Mouse (Mus musculus) lung, postnatal 36 days (tissue): ENCODE measurements around the gene Slc12a6.
"Not testable (repeated sequence)": the region's sequence is repeated elsewhere in the genome, so short reads cannot be mapped to it uniquely, and the experiment has no call there.

Experiments used
- DNase-seq: peaks from one replicate; pipeline ENCODE4 v3.0.0; 2022; ENCODE audit warnings: mixed read lengths

Slc12a6 gene

DNA sequence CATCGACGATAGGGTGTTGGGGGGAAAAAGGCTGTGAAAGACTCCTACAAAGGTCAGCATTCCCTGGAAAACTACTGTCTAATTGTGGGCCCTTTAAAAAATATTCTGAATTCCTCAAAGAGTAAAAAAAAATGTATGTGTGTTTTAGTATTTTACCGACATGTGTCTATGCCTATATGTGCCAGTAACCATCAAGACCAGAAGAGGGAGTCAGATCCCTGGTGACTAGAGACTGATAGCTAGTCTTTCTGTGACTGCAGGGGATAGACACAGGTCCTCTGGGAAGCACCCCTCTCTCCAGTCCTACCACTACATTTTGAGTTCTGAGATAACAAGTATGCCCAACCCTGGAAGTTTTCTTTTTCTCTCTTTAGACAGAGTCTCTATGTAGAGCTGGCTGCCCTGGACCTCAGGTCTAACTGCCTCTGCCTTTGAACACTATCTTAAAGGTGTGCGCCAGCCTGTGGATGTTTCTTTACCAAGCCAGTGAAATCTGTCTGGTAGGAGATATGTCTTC is 2.8 kb upstream of the Slc12a6 start:
- DNase-seq: peak; percentile 40

DNA sequence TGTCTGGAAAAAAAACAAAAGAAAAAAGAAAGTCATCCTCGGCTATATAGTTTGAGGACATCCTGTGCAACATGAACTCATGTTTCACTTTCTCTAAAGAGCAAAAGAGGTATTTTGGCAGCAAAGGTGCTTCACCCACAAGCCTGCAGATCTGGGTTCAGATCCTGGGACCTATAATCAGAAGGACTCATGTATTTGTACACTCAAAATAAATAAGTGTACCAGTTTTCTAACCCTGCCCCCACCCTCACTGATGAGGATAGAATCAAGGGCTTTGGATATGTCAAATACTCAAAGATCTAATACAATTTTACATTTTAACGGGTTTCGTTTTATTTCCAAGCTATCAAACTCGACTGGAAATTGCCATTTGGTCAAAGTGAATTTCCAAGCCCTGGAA is 1.3 kb upstream of the Slc12a6 start:
- no peak for DNase-seq

DNA sequence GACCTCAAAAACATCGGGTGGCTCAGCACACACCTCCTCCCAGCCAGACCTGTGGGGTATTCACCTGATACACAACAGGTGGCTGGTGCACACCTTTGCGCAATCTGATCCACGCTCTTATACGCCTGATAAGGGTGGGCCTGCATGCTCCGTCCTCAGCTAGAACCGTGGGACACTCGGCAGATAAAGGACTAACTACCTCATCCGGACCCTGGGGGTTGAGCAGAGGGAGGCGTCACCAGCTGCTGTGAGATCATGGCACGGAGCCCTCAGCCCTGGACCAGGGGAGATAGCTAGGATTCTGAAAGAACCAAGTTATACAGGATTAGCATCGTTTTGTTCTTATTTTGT is 592 bp downstream of the Slc12a6 start, which contains the start of gene Gm21985:
Gene Gm21985 (plus strand): TSS at position 73 of the 351 bp plus-strand sequence.
- DNase-seq: peak; percentile 65

DNA sequence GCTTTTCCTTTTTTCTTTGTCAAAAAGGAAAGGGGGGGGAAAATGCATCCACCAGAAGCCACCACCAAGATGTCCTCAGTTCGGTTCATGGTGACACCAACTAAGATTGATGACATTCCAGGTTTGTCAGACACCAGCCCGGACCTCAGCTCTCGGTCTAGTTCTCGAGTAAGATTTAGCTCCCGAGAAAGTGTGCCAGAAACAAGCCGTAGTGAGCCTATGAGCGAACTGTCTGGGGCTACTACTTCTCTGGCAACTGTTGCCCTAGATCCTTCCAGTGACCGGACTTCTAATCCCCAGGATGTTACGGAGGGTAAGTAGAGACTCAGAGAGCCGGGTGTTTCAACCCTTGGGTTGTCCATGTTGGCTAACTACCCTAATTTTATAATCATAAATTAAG is 1.2 kb downstream of the Slc12a6 start:
- peak; percentile 19 for DNase-seq

DNA sequence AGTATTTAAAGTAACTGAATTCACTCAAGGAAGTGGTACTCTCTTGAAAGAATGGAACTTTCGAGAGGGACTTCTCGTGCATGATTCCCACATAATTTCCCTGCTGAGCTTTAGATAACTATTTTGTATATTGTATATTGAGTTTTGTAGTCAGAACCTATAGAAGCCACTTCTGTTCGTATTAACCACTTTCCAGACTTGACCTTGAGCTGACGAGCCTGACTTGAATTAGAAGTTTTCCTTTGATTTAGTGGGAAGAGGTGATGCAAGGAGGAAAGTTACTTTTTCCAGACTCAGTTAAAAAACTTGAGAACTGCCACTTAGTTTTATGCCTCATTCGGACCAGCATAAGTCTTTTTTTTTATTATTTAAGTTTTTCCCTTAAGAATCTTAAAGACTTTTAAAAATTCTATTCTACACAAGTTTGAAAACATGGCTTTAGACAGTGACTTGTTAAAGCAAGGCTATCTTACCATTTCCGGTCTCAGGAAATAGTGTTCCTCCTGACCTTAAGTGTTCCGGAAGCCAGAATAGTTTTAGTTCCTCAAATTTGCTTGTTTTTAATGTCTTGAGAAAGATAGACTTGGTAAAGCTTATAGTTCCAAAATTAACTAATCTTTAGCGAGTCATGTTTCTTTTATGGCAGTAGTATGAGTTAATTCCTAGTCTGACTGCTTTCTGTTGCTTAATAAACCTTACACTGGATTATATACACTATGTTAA is 2.1 kb downstream of the Slc12a6 start:
- DNase-seq: peak; percentile 28

DNA sequence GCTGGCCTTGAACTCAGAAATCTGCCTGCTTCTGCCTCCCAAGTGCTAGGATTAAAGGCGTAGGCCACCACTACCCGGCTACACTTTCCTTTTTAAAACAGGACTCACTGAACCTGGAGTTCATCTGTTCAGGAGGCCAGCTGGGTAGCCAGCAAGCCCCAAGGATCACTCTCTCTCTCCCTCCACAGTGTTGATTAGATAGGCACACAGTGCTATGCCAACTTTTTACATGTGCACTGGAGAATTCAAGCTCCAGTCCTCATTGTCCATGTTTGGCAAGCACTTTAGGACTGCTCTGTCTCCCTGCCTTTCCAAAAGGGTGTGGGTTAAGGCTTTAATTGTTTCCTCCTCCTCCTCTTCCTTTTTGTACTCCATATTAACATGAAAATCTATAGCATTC is 4.4 kb downstream of the Slc12a6 start:
- peak; percentile 14 for DNase-seq

DNA sequence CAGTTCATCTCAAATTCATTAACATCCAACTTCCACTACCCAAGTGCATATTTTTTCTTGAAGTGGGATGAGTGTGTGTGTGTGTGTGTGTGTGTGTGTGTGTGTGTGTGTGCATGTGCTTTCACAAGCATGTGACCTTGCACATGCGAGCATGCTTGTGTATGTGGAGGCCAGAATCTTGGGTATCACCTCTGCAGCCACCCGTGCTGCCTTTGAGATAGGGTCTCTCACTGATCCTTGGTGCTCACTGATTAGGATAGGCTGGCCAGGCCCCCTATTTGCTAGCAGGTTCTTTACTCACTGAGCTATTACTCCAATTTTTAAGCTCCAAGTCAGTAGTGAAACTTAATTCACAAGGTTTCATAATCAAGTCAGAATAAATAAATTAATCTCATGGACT is 7.3 kb downstream of the Slc12a6 start:
- no peak for DNase-seq

DNA sequence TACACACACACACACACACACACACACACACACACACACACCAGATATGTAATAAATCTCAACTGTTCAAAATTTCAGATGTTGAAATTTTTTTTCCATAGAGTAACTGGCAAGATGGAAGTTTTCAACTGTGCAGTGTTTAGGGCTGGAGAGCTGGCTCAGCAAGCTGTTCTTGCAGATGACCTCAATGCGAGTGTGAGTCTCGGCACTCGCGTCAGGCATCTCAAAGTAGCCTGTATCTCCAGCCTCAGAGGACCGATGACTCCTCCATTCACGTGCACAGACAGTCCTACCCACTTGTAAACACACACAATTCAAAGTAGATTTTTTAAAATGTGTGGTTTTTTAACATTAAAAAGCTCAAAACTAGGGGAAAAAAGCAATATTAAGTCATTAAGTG is 7.8 kb downstream of the Slc12a6 start:
- DNase-seq: no peak

DNA sequence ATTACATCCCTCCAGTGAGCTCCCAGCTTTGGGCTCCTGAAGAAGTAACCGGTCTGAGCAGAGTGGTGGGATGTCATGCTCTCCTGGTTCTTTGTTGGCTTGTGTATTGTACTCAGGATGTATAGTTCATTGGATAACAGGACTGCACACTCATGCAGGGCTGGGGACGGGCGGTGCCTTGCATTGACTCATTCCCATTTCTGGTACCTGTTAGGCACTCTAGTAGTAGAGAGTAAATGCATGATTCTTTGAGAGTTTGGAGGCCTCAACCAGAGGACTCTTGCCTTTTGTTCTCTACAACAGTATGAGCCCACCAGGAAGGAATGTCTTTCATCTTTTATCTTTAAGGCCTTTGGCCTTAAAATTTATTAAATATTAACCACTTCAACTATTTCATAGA is 11.2 kb downstream of the Slc12a6 start:
- DNase-seq: no peak

DNA sequence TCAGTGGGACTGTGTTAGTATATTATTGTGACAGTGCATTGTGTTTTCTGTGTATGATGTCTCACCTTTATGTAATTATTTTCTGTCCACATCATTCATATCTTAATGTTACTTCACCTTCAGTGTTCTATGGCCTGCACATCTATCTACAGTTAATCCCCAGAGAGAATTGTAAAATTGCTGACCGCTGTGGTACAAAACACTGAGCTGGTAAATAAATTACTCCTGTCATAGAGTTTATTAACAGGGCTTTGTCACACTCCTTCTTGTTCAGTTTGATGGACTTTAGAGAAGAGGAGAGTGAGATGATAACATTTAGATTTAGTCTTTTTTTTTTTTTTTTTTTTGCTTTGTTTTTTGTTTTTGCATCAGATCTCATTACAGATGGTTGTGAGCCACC is 17.2 kb downstream of the Slc12a6 start:
- DNase-seq: no peak

DNA sequence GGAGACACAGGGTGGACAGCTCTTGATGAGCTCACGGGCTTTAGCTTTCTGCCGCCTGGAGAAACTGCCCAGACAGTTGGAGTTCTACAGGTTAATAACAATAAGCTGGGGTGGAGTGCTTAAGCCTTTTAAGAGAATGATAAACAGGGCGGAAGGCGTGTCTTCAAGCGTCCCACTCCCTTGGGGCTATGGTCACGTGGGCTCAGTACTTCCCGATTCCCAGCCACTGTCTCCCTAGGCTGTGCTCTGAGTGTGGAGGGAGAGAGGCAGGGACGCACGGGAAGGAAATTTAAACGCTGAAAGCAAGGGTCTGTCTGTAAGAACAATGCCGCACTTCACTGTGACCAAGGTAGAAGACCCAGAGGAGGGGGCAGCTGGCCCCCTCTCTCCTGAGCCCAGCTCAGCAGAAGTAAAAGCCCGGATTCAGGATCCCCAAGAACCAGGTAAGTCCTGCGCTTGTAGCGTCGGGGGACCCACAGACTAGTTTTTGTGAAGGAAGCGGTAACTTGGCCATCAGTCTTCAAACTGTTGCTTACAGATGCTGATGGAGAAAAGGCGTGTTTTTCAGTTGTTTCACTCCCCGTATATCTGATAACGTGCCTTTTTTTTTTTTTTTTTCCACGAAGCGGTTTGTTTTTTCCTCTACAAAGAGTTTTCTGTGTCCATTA is 18.9 kb downstream of the Slc12a6 start:
- DNase-seq: peak; percentile 90

DNA sequence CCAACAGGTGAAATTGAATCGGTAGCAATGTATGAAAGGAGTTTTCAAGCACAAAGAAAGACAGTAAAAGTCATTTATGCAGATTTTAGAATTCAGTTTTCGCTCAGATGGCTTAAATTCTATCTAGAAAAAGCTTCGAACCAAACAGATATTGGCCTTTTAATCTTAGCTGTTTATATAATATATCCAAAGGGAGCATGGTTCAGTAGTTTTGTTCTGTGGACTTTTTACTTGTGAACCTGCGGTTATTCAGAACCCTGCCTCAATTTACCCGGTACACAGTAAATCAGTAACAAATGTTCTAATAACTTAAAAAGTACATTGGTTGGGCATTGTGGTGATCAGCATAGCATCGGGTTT is 19.4 kb downstream of the Slc12a6 start:
- DNase-seq: no peak

DNA sequence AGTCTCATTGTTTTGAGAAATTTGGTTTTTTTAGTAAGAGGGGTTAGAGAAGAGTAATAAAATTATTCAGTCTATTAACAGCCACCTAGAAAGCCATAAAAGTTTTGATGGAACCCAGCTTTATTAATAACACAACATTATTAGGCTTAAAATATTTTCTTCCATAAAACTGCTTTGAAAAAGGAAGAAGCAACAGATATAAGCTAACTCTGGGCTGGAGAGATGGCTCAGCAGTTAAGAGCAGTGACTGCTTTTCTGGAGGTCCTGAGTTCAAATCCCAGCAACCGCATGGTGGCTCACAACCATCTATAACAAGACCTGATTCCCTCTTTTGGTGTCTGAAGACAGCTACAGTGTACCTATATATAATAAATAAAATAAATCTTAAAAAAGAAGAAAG is 20.4 kb downstream of the Slc12a6 start:
- DNase-seq: not testable (repeated sequence)

DNA sequence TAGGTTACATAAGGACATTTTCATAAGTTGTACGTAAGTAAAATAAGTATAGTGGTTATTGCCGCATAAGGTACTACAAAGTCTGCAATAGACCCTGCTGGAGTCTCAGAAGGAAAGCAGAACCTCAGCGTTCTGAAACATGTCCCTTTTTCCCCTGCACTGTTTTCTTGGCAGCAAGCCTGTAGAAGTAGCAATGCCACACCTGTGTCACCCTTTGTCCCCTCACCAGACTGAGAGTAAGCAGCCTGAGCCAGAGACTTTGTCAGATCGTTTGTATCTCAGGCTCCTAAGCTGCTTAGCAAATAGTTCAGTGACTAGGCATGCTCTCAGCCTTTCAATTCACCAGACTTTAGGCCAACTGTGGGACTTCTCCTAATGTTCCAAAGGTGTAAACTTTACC is 21.4 kb downstream of the Slc12a6 start:
- DNase-seq: no peak

DNA sequence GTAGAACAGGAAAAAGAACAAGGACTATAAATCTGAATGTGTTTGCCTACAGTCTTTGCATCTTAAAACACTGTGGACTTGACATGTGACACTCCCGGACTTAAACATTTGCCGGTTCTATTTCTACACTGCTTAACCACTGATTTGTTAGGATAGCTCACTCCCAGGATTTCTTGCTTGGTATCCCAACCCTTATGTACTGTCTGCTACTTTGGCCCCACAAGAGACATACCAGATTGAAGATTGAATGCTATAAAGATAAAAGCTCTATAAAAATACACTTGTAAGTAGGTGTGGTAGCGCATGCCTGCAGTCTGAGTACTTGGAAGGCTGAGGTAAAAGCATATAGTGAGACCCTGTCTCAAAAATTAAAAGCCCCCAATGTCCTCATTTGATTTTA is 23.9 kb downstream of the Slc12a6 start:
- no peak for DNase-seq

DNA sequence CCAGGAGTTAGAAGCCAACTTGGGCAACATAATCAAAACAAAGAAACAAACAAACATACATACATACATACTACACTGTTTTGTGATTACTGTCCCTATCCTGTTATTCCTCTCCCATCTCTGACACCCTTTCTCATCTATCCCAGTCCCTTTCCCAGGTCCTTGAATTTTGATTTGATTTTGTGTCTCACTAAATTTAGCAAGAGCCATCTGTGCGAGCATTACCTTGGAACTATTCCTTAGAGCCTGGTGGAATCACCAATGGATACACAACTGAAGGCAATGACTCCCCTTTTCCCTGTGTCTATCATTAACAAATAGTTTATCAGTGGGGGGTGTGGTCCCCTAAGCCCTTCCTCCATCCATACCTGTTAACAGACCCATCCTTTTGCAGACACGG is 27.2 kb downstream of the Slc12a6 start:
- no peak for DNase-seq

DNA sequence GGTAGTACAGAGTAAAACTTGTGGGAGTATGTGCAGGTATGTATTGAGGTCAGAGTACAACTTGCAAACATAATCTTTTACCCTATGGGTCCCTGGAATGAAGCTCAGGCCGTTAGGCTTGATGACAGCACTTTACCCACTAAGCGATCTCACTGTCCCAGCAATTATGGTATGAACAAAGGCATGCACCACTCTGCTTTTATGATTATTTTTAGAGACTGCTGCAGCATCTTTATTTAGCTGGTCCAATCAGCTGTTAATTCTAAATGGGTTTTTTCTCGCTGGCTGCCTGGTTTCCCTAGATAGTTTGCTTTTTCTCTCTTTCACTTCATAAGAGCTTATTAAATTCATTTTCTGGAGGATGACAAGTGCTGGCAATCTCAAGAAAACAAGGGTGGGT is 30.6 kb downstream of the Slc12a6 start:
- no peak for DNase-seq

DNA sequence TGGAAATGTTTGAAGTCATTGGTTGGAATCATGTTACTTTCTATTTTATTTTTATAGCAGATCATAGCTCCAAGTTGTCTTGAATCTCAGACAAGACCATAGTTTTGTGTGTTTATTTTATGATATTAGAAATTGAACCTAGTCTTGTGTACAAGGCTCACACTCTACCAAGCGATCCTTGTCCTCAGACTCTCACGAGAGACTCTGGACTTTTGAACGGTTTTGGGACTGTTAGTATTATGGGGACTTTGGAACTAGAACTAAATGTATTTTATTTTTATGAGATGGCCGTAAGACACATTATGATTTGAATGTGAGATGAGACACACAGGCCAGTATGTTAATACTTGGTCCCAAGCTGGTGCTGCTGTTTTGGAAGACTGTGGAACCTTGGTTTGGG is 32.6 kb downstream of the Slc12a6 start:
- DNase-seq: no peak

DNA sequence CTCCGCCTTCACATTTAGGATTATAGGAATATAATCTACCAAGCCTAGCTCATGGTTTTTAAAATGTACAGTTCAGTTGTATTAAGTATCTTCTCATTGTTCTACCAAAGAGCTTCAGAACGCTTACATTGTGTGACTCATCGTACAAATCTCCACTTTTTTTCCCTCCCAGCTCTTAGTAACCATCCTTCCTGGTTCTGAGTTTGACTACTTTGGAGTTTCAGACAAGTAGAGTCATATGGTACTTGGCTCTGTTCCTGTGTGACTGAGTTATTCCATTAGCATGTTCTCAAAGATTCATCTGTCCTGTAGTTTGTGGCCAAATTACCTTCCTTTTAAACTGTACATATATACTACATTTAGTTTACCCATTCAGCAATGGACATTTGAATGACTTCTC is 43.0 kb downstream of the Slc12a6 start:
- peak; percentile 14 for DNase-seq

DNA sequence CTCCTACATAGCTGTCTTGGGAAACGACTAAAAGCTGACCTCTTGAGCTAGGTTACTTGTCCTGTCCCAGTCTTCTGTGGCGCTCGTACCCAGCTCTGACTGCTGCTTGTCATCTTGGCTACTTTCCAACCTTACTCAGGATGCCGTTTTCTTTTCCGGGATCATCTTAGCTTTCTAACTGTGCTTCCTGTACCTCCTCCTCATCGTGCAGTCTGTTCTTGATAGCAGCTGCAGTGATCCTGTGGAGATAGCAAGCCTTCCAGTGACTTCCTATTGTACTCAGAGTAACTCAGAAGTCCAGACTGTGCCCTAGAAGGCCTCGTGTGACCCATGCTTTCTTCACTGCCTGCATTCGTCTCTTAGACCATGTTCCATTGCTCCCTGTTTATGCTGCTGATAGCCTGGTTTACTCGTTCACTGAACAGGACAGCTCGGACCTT is 43.6 kb downstream of the Slc12a6 start:
- DNase-seq: peak; percentile 35

DNA sequence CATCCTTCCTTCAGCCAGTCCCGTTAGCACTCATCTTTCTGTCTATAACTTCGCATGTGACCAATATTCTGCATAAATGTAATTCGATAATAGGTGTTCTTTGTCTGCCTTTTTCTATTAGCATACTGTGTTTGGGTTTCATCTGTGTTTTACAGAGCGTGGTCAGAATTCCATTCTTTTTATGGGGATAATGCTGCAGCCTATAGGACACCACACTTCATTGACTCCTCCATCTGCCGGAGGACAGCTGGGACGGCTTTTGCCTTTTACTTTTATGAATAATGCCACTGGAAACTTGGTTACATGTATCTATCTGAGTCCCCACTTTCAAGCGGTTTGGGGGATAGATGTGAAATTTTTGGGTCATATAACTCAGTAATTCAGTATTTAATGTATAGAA is 50.0 kb downstream of the Slc12a6 start:
- DNase-seq: no peak

DNA sequence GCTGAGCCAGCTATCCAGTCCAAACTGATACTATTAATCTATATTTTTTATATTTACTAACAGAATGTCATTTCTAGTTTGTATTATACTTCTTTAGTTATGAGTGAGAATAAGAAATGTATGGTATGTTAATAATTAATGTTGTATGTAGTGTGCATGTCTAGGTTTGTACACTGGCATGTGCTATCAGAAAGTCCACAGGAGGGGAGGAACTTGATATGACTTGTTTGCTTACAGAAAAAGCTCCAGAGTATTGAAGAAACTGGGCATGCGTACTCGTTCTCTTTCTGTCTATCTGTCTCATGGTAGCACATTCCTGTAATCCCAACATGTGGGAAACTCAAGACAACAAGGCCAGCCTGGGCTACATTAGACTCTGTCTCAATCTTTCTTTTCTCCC is 52.6 kb downstream of the Slc12a6 start:
- no peak for DNase-seq

DNA sequence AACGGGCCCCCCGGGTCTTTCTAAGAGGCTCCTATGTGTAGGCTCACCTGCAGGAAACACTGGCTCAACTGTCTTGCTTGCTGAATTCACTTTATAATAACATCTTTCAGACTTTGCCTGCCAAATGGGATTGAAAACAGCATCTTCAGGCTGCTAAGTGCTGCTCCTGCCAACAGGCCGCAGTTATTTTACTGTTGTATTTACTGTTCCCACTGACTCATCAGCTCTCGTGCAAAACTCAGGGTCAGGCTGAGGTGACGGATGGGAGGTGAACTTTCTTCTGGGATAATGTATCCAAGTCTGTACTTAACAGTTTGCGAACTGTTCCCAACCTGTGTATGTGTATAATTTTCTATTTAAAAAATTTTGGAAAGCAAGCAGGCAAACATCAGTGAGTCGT is 53.3 kb downstream of the Slc12a6 start:
- DNase-seq: peak; percentile 14

DNA sequence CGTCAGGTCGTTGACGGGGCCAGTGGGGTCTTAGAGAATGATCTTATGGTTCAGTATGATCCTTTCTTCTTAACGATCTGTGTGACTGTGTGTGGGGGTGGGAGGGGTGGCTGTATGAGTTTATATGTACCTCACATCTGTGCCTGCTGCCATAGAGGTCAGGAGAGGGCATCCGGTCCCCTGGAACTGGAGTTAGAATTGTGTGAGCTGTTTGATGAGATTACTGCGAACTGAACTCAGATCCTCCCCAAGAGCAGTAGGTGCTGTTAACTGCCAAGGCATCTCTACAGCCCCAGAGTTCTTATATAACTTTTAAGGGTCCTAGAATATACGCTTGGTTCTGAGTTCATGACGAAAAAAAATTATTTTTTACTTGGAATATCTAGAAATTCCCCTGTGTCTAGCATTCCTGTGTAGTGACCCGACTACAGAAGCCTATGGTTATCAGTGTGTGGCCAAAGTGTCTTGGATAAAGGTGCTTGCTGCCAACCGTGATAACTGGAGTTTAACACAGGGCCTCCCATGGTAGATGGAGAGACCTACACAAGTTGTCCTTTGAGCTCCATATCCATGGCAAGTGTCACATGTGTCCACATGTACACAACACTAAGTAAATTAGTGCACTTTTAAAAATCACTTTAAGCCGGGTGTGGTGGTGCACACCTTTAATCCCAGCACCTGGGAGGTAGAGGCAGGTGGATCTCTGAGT is 62.6 kb downstream of the Slc12a6 start:
- DNase-seq: no peak
